Mouse (Mus musculus): ENCODE data around the gene Defb42. TPM values are rescaled to one million over a fixed set of nuclear protein-coding genes. Genes with fewer than 3 reads are reported as not detected.

Defb42 gene
- under 1 TPM; 0.20 to 0.50 TPM for total RNA-seq (2021)

DNA sequence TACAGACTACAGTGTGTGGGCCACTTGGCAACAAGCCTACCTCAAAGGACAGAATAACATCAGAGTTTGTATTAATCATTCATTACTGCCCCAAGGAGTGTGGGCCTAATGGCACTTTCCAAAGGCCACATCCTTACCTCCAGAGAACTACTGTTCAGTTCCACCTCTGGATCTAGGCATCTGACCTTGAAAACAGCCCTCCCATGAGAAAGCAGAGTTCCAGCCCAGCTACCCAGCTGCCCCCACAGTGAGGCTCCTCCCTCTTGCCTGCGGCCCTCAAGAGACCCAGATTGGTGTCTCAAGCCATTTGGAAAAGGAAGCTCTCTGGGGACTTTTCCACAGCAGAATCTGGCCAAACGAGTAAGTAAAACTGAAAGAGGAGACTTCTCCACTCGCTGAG lies at the start of gene Defb42:
Gene Defb42 (plus strand): TSS at position 301 of the 400 bp plus-strand sequence.
- DNase-seq, result no peak

DNA sequence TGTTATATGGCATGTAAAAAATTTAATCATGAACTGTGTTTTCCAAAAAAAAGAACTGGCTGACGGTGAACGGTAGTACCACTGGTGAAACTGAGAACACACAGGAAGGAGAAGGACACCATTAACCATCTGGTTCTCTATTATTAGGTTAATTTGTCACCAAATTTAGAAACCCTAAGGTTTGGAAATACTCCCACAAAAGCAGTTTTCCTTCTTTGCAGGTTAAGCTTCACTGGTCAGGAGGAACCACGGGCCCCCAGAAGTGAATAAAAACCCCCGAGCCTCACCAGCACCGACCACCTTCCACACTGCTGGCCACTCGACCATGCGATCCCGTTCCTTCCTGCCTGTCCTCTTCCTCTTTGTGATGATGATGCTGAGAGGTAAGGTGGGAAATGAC lies 49.0 kb upstream of the Defb42 start, which contains the start of gene Defb47:
Gene Defb47 (plus strand): TSS at position 301 of the 400 bp plus-strand sequence.
- DNase-seq, result no peak

- no peak for DNase-seq
Observed at GRCm38 (mm10) chr14:62998977-62999376, 47.8 kb upstream of the Defb42 start.

DNA sequence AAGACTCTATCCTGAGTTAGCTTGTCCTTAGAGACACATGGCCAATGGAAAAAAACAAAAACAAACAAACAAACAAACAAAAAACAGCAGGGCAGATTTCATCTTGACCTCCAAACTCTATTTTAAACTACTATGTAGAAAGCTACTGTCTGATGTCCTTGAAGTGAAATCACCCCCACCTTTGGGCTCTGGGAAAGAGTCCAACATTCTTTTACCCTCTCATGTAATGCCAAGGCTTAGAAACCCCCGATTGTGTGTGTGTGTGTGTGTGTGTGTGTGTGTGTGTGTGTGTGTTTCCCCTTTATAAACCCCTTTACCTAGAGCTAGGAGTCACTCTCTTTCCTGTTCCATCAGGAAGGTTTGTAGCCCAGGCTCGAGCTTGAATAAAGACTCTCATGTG lies 44.2 kb upstream of the Defb42 start:
- DNase-seq, result peak; percentile 38

DNA sequence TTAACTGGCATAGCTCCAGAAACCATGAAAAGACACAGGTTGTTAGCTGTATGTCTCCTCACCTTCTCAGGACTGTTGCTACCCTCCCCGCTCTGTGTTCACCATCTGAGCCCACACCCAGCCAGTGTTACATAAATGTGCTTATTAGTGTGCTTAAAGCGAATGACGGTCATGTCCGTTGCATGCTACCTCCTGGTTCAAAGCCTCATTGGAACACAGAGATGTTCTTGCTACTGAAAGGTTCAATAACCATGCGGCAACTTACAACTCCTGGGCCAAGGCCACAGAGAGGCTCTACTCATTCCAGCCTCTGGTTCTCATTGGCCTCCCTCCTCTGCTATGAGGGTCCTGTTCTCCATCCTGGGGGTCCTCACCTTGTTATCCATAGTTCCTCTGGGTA lies 35.3 kb upstream of the Defb42 start, which contains the start of gene Defb43:
Gene Defb43 (plus strand): TSS at position 301 of the 400 bp plus-strand sequence.
- DNase-seq, result no peak

DNA sequence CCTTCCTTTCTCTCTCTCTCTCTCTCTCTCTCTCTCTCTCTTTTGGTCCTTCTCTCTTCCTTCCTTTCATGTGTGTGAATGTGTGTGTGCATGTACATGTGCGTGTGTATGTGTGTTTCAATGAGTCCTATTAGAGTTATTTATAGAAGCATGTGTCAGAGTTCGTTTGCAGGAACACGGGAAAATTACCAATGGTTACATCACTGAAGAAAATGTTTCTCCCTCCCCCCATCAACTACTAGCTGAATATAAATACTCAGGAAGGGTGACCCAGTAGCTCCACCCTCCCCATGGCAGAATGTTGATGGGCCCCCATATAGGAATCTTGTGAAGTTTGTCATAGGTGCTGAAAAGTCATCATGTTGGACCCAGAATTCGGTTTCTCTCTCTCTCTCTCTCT lies 33.7 kb upstream of the Defb42 start:
- DNase-seq, result no peak

DNA sequence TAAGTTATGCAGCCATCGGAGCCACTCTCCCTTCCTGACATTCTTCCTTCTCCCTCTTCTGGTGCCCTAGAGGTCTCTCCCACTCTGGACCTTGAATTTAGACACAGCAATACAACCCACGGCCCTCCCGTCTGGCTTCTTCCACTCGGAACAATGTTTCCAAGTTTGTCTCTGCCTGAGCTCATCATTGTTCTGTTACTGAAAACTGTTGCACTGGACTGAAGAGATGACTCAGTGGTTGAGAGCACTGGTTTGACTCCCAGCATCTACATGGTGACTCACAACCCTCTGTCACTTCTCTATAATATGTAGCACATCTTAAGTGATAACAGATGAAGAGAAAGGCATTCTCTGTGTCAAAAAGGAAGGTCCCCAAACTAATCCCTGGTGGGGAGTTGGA lies 32.1 kb upstream of the Defb42 start:
- no peak for DNase-seq

DNA sequence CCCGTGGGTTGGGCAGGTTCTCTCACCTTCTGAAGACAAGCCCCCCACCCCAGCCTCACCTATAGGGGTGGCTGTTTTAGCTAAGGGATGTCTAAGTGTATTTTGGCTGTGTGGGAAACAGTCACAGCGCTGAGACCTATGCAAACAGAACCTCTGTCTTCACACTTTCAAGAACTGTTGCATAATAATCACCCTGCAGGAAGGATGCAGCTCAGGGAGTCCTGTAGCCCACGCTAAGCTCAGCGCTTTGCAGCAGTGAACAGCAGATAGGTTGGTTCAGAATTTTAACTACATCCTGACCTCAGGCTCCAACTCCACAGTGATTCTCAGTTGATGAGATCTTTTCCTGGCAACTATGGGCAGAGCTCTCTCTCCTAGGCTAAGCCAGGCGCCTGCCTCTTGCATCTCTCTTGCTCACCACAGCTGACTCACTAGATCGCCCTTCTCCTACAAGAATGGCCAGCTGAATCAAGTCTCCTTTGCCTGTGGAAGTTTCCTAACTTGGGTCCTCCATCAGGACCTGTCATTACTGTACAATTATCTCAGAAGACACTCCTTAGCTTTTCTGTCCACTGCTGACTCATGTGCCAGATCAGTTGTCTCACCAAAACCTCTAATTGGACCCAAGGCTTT lies 26.2 kb upstream of the Defb42 start:
- no peak for DNase-seq

DNA sequence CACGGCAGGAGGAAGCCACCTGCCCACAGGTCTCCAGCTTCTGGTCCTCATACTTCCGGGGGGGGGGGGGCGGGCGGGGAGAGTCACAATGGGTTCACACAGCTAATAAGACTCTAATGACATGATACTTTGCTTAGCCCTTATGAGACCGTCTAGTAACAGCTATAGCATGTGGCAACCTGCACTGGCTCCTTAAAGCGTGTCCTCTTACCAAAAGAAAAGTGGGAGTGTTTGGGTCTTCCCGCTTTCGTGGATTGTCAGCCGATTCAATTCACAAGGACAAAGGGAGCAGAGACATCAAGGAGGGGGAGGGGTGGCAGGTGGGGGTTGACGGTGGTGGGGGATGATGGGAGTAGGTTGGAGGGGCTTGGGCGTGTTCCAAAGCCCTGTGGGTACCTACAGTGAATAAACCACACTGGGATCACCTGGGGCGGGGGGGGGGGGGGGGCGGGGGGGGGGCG lies 3.1 kb downstream of the Defb42 start, which contains the start of gene Defb30:
Gene Defb30 (minus strand): TSS at position 51 of the 461 bp plus-strand sequence.
- no peak for DNase-seq

- peak; percentile 89 for DNase-seq
Observed at GRCm38 (mm10) chr14:63050769-63051168, 4.0 kb downstream of the Defb42 start.

- DNase-seq, result peak; percentile 91
Observed at GRCm38 (mm10) chr14:63054729-63055128, 7.9 kb downstream of the Defb42 start.

DNA sequence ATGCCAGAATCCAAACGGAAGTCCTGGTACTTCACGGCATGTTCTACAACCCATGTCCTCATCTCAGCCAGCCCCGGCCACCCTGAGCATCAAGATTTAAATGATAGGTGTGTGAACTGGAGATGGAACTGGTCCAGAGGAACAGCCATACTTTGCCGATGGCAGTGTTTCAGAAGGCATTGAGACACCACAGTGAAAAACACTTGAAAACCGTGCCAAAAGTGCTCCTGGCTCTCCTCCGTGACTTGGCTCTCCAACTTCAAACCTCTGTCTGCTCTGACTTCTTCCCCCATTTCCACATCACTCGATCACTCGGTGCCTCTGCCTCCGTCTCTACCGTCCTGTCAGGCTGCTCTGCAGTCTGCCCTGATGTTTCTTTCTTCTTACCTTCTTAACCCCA lies 13.6 kb downstream of the Defb42 start:
- no peak for DNase-seq

- no peak for DNase-seq
Observed at GRCm38 (mm10) chr14:63062184-63062583, 15.4 kb downstream of the Defb42 start.

GRCm38 (mm10) chr14:63065391-63065790 lies 18.6 kb downstream of the Defb42 start:
- DNase-seq, result no peak

DNA sequence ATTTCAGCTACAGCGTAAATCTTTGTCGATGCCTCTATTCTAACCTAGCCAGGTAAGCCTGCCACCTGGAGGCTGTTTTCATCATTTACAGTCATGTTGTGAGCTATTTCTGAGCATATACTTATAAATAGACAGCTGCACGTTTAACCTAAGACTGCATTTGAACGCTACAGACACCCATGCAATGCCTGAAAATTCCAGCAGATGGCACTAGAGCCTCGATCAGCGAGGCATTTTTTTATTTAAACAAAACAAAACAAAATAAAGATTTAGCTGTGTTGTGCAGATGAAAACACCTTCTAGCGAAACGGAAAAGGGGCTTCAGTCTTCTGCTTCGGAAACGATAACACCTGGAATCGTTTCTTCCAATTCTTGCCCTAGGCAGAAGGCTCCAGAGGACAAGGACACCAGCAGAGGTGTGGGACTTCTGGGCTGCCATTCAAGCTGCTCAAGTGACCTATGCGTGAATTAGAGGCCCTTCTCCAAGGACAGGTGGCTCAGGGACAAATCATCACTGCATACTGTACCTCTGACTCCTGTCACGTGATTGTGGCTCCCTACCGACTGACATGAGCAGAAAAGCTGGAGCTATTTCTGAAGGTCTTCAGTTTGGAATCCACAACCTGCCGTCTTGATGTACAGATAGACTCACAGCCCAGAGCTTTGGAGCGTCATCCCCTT lies 20.0 kb downstream of the Defb42 start:
- DNase-seq, result peak; percentile 93

DNA sequence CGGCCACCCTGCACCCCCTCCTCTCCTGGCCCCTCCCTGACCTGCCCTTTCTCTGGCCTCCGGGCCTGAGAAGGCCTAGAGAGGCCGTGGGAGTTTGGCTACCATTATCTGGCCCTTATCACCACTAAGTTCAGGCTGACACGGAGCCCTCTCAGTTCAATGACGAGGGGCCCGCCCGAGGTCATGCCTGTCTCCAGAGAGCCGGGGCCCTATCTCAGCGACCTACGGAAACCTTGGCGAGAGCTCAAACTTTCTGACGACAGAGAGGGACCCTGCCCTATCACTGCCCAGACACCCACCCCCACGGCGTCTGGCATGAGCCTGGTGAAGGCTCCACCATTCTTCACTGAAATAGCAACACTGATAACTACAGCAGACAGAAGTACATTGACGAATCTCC lies 20.9 kb downstream of the Defb42 start:
- DNase-seq, result peak; percentile 88

Other genes with a start within 250 kb of the Defb42 start
- gene Wdfy2, start 209.3 kb upstream of the Defb42 start, total RNA-seq (2021), result 1 to 10 TPM; 8.0 to 8.3 TPM
- gene Defb48, start 62.5 kb upstream of the Defb42 start, total RNA-seq (2021), result not detected
- gene Defb47, start 48.9 kb upstream of the Defb42 start, total RNA-seq (2021), result not detected
- not detected for gene Defb43, start 35.2 kb upstream of the Defb42 start, total RNA-seq (2021)
- not detected for gene Defb30, start 3.0 kb downstream of the Defb42 start, total RNA-seq (2021)